Mouse (Mus musculus) heart, embryonic 16.5 days (tissue): Measurements from ENCODE around the gene Vmn1r75. TPM values are rescaled to one million over a fixed set of nuclear protein-coding genes. Genes with fewer than 3 reads are reported as not detected.

Experiments
- ATAC-seq: fragments of 200-750 bp; cut with Nextera tagmentation; replicated peaks from 2 replicates; pipeline ENCODE4 v1.8.0; 2017; ENCODE audit warnings: moderate number of reproducible peaks; ENCODE audit not compliant: insufficient read depth, low FRiP score; ENCODE audit errors: extremely low read depth
- H3K27ac ChIP-seq: fragments of 300-500 bp; sonication (generic); 2 replicates; pipeline ENCODE4 v1.5.1; 2014; ENCODE audit warnings: mild to moderate bottlenecking, low read length, control low read depth, moderate library complexity
- H3K27me3 ChIP-seq: fragments of 300-500 bp; sonication (generic); 2 replicates; pipeline ENCODE4 v1.6.1; 2014; ENCODE audit warnings: low read length, mixed read lengths; ENCODE audit not compliant: control insufficient read depth, insufficient read depth
- H3K36me3 ChIP-seq: fragments of 300-500 bp; sonication (generic); 2 replicates; pipeline ENCODE4 v1.6.1; 2014; ENCODE audit not compliant: control insufficient read depth, insufficient read depth
- H3K4me1 ChIP-seq: fragments of 300-500 bp; sonication (generic); 2 replicates; pipeline ENCODE4 v1.6.1; 2014; ENCODE audit warnings: low read length, mixed read lengths; ENCODE audit not compliant: control insufficient read depth, insufficient read depth
- H3K4me2 ChIP-seq: fragments of 300-500 bp; sonication (generic); 2 replicates; pipeline ENCODE4 v1.6.1; 2014; ENCODE audit warnings: low read depth, mild to moderate bottlenecking, control low read depth, low read length
- H3K4me3 ChIP-seq: fragments of 300-500 bp; sonication (generic); 2 replicates; pipeline ENCODE4 v1.5.1; 2014; ENCODE audit warnings: mild to moderate bottlenecking, control low read depth, low read length
- H3K9ac ChIP-seq: fragments of 300-500 bp; sonication (generic); 2 replicates; pipeline ENCODE4 v1.6.1; 2014; ENCODE audit warnings: low read length, control low read depth
- H3K9me3 ChIP-seq: fragments of 300-500 bp; sonication (generic); replicated peaks from 2 replicates; pipeline ENCODE4 v1.6.1; 2016; ENCODE audit warnings: low read length; ENCODE audit not compliant: control insufficient read depth
- WGBS: fragments of 180-500 bp; shearing (Covaris S2); extraction: QIAGEN DNeasy Blood & Tissue Kit; methylation state at CpG from one replicate; pipeline ENCODE4 v1.1.7; 2014; 5-methylcytosine and 5-hydroxymethylcytosine counted together
- polyA plus RNA-seq: library from polyadenylated mRNA; unstranded; fragments of >200 nt; fragmentation: Nextera tagmentation; extraction: Ambion mirVana; gene quantifications from 2 replicates; pipeline ENCODE4 v1.2.1, GENCODE M21; 2015

The Vmn1r75 gene
- not detected in 2 replicates for polyA plus RNA-seq

DNA sequence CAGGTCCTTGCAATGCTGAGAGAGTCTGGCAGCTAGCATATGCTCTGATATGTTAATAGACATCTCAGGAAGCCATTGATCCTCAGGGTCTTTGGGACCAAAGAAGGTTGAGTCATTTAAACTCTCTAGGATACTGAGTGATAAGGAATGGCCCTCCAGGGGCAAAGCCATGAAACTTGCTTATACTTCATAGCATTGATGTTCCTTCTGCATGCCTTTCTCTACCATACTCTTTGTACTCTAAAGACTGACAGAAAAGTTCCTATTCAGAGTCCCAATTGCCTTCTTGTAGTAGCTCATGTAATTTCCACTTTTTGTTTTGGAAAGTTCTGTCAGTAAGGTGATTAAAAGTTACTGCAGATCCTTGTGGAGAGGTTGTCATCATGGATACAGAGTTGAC, at the start of gene Vmn1r75:
Vmn1r75 (plus strand) TSS at position 301 of the 400 bp plus-strand sequence.
- H3K4me1 ChIP-seq: no peaks in the 10 kb centered on the region
- H3K27me3 ChIP-seq: no peaks in the 10 kb centered on the region
- H3K4me3 ChIP-seq: no peak within 1 kb of the TSS
- H3K9me3 ChIP-seq: peaks cover 2% of the 10 kb centered on the region; the same call in 1 of the 2 replicates
- no peak for ATAC-seq
- no peaks in the 10 kb centered on the region for H3K36me3 ChIP-seq
- no peak within 1 kb of the TSS for H3K27ac ChIP-seq
- no peak within 1 kb of the TSS for H3K9ac ChIP-seq
- H3K4me2 ChIP-seq: no peak within 1 kb of the TSS

DNA sequence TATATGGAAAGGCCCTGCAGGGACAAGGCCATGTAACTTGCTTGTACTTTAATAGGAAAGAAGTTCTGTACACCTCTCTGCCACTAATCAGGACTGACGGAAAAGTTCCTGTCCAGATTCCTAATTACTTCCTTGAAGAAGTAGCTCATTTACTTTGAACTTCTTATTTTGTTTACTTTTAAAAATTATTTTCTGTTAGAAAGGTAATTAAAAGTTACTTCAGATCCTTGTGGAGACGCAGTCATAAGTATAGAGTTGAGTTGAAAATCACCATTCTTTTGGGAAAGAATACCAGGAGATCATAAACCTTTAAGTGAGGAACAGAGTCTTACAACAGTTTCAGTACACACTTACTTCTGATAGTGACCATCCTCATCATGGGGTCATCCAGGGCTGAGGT, 40.8 kb upstream of the Vmn1r75 start, which contains the start of gene Vmn1r74:
Vmn1r74 (plus strand) TSS at position 301 of the 400 bp plus-strand sequence.
- H3K4me3 ChIP-seq: no peak within 1 kb of the TSS

More for the DNA sequence above, 40.8 kb upstream of the Vmn1r75 start, which contains the start of gene Vmn1r74:
- H3K9me3 ChIP-seq: peaks cover 10% of the 10 kb centered on the region
- no peak within 1 kb of the TSS for H3K9ac ChIP-seq
- H3K4me1 ChIP-seq: no peaks in the 10 kb centered on the region
- no peak for ATAC-seq
- no peak within 1 kb of the TSS for H3K4me2 ChIP-seq
- 66% methylated on average over 2 of the region's 2 CpGs for WGBS
- H3K27ac ChIP-seq: no peak within 1 kb of the TSS
- H3K36me3 ChIP-seq: no peaks in the 10 kb centered on the region
- no peaks in the 10 kb centered on the region for H3K27me3 ChIP-seq

Other genes starting within 250 kb of the Vmn1r75 start
- gene Vmn1r72, start 194.5 kb upstream of the Vmn1r75 start, polyA plus RNA-seq: not detected in 2 replicates
- gene Vmn1r73, start 144.4 kb upstream of the Vmn1r75 start, polyA plus RNA-seq: not detected in 2 replicates
- gene Vmn1r74, start 40.6 kb upstream of the Vmn1r75 start, polyA plus RNA-seq: not detected in 2 replicates
- not detected in 2 replicates for gene Vmn1r76, start 63.6 kb downstream of the Vmn1r75 start, polyA plus RNA-seq
- not detected in 2 replicates for gene Vmn1r77, start 162.1 kb downstream of the Vmn1r75 start, polyA plus RNA-seq